Mouse (Mus musculus) thymus, adult 2 months (tissue): Measurements from ENCODE around the gene Gpatch2l.

Experiments used
- CTCF ChIP-seq: fragments of 200-500 bp; IDR thresholded peaks from 2 replicates; pipeline ENCODE4 v1.5.1; 2012; ENCODE audit warnings: mild to moderate bottlenecking, control low read depth, low read length, moderate library complexity, borderline replicate concordance; ENCODE audit not compliant: control insufficient read depth, poor library complexity, insufficient read depth; ENCODE audit errors: extremely low read depth
- POLR2A ChIP-seq: fragments of 200-500 bp; IDR thresholded peaks from 2 replicates; pipeline ENCODE4 v1.6.1; 2012; ENCODE audit warnings: mild to moderate bottlenecking, low read length, control low read depth, moderate library complexity; ENCODE audit not compliant: control insufficient read depth, poor library complexity, insufficient read depth; ENCODE audit errors: extremely low read depth

GRCm38 (mm10) chr12:86305045-86305444 lies 63.4 kb downstream of the Gpatch2l start:
- TF ChIP-seq POLR2A (no peak), CTCF (no peak)
